Mouse (Mus musculus) embryonic facial prominence, embryonic 15.5 days (tissue): Measurements from ENCODE around the gene March9. TPM values are rescaled to one million over a fixed set of nuclear protein-coding genes. Genes with fewer than 3 reads are reported as not detected.

Source experiments
- ATAC-seq: fragments of 200-750 bp; cut with Nextera tagmentation; 2 replicates; pipeline ENCODE4 v1.8.0; 2017; ENCODE audit warnings: low read depth, moderate TSS enrichment; ENCODE audit not compliant: insufficient number of reproducible peaks, low FRiP score, low TSS enrichment
- H3K27ac ChIP-seq: fragments of 300-500 bp; sonication (generic); replicated peaks from 2 replicates; pipeline ENCODE4 v1.5.1; 2015; ENCODE audit warnings: mild to moderate bottlenecking, inconsistent platforms
- H3K27me3 ChIP-seq: fragments of 300-500 bp; sonication (generic); 2 replicates; pipeline ENCODE4 v1.6.1; 2015; ENCODE audit warnings: inconsistent platforms
- H3K36me3 ChIP-seq: fragments of 300-500 bp; sonication (generic); 2 replicates; pipeline ENCODE4 v1.6.1; 2015; ENCODE audit warnings: mild to moderate bottlenecking, inconsistent platforms
- H3K4me1 ChIP-seq: fragments of 300-500 bp; sonication (generic); 2 replicates; pipeline ENCODE4 v1.6.1; 2015; ENCODE audit warnings: inconsistent platforms
- H3K4me2 ChIP-seq: fragments of 300-500 bp; sonication (generic); replicated peaks from 2 replicates; pipeline ENCODE4 v1.6.1; 2015; ENCODE audit warnings: mild to moderate bottlenecking, inconsistent platforms
- H3K4me3 ChIP-seq: fragments of 300-500 bp; sonication (generic); replicated peaks from 2 replicates; pipeline ENCODE4 v1.5.1; 2015; ENCODE audit warnings: mild to moderate bottlenecking, inconsistent platforms
- H3K9ac ChIP-seq: fragments of 300-500 bp; sonication (generic); 2 replicates; pipeline ENCODE4 v1.6.1; 2015; ENCODE audit warnings: inconsistent platforms
- H3K9me3 ChIP-seq: fragments of 300-500 bp; sonication (generic); replicated peaks from 2 replicates; pipeline ENCODE4 v1.6.1; 2016; ENCODE audit warnings: inconsistent platforms
- WGBS: fragments of 180-500 bp; shearing (Covaris S2); methylation state at CpG from one replicate; pipeline ENCODE4 v1.1.7; 2015; 5-methylcytosine and 5-hydroxymethylcytosine counted together
- polyA plus RNA-seq: library from polyadenylated mRNA; unstranded; fragments of >200 nt; fragmentation: Nextera tagmentation; extraction: Ambion mirVana; gene quantifications from 2 replicates; pipeline ENCODE4 v1.2.1, GENCODE M21; 2015

The March9 gene
- polyA plus RNA-seq, 1 experiment from 2014 or later, result 1.8 TPM

DNA sequence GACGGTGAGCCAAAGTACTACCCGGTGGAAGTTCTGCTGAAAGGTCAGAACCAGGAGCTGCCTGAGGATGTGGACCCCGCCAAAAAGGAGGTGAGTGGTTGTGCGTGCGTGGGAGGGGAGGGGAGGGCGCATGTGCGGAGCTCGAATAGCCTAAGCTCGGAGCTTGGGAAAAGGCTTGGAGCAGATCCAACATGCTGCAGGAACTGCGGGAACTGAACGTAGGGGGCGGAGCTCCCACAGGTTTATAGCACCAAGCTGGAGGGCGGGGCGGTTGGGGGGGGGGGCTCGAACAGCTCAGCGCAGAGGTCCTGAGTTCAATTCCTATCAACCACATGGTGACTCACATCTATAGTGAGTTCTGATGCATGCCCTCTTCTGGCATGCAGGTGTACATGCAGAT, 41.6 kb downstream of the March9 start:
- H3K4me3 ChIP-seq, result no peak overlapping the region
- peaks cover 6% of the 10 kb centered on the region for H3K4me1 ChIP-seq
- H3K9me3 ChIP-seq, result no peaks in the 10 kb centered on the region
- H3K36me3 ChIP-seq, result peaks cover 19% of the 10 kb centered on the region
- H3K9ac ChIP-seq, result no peak overlapping the region
- 70% methylated on average over 16 of the region's 16 CpGs for WGBS
- no peak overlapping the region for H3K4me2 ChIP-seq
- H3K27me3 ChIP-seq, result no peaks in the 10 kb centered on the region
- no peak overlapping the region for H3K27ac ChIP-seq
- ATAC-seq, result no peak

DNA sequence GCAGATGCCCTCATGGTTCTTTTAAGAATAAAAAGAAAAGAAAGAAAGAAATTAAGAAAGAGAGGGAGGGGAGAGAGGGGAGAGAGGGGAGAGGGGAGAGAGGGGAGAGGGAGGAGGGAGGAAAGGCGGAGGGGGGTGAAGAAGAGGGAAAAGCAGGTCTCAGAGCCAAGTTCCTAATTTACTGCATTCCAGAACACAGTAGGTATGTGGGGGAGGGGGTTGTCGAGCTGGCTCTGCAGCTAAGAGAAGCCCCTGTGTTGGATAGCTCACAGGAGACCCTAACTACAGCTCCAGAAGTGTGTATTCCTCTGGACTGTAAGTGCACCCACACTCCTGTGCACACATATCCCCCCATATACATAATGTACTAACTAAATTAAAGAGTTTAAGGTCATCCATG, 42.9 kb downstream of the March9 start:
- H3K4me1 ChIP-seq, result peaks cover 6% of the 10 kb centered on the region
- H3K9me3 ChIP-seq, result no peaks in the 10 kb centered on the region
- H3K9ac ChIP-seq, result no peak overlapping the region
- ATAC-seq, result no peak
- no peak overlapping the region for H3K27ac ChIP-seq
- WGBS, result 6% methylated on average over 2 of the region's 2 CpGs
- no peak overlapping the region for H3K4me3 ChIP-seq
- peaks cover 11% of the 10 kb centered on the region; the same call in 1 of the 2 replicates for H3K36me3 ChIP-seq
- H3K4me2 ChIP-seq, result no peak overlapping the region
- no peaks in the 10 kb centered on the region for H3K27me3 ChIP-seq

DNA sequence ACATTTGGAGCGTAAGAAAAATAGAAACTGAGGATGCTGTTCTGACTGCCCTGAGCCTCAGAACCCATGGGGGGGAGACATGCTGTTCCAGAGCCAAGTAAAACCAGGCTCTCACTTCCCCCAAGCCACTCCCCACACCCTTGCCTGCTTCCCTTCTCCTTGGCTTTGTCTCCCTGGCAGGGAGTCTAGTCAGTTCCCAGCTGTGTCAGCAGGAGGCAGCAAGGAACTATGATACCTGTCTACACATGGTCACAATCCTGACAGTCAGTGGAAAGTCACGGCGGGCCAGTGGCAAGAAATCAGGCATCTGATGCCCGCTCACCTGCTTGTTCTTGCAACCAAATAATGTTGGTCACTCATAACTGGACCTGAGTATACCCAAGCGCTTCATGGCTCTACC, 43.5 kb downstream of the March9 start:
- Histone ChIP-seq H3K36me3 (peaks cover 6% of the 10 kb centered on the region; the same call in 1 of the 2 replicates), H3K4me1 (peaks cover 6% of the 10 kb centered on the region), H3K9me3 (no peaks in the 10 kb centered on the region), H3K4me2 (no peak overlapping the region), H3K27ac (no peak overlapping the region), H3K4me3 (no peak overlapping the region), H3K9ac (no peak overlapping the region), H3K27me3 (no peaks in the 10 kb centered on the region)
- ATAC-seq, result no peak
- 46% methylated on average over 5 of the region's 5 CpGs for WGBS

Other genes starting within 250 kb of the March9 start
- 16.0 and 16.5 TPM in 2 replicates for gene Atp23, start 158.8 kb downstream of the March9 start, polyA plus RNA-seq
- 92.5 and 93.9 TPM in 2 replicates for gene Ctdsp2, start 81.5 kb downstream of the March9 start, polyA plus RNA-seq
- 1.6 and 1.8 TPM in 2 replicates for gene Avil, start 59.5 kb downstream of the March9 start, polyA plus RNA-seq
- gene Tsfm, start 29.3 kb downstream of the March9 start, polyA plus RNA-seq, result 68.8 and 75.4 TPM in 2 replicates
- 55.2 and 61.7 TPM in 2 replicates for gene Mettl1, start 18.8 kb downstream of the March9 start, polyA plus RNA-seq
- gene Eef1akmt3, start 18.7 kb downstream of the March9 start, polyA plus RNA-seq, result 1.3 TPM in 2 replicates
- 0.13 and 0.41 TPM in 2 replicates for gene Cyp27b1, start 11.9 kb downstream of the March9 start, polyA plus RNA-seq
- gene Cdk4, start 3.4 kb upstream of the March9 start, polyA plus RNA-seq, result 1,372 and 1,398 TPM in 2 replicates
- gene Tspan31, start 10.1 kb upstream of the March9 start, polyA plus RNA-seq, result 175 and 177 TPM in 2 replicates
- gene Agap2, start 15.1 kb upstream of the March9 start, polyA plus RNA-seq, result 0.45 and 0.49 TPM in 2 replicates
- 101 TPM in 2 replicates for gene Os9, start 60.9 kb upstream of the March9 start, polyA plus RNA-seq
- 11.0 and 12.7 TPM in 2 replicates for gene B4galnt1, start 105.0 kb upstream of the March9 start, polyA plus RNA-seq
- gene Slc26a10, start 120.5 kb upstream of the March9 start, polyA plus RNA-seq, result 1.6 and 1.9 TPM in 2 replicates
- 116 TPM in 2 replicates for gene Arhgef25, start 129.9 kb upstream of the March9 start, polyA plus RNA-seq
- 152 and 179 TPM in 2 replicates for gene Dtx3, start 135.5 kb upstream of the March9 start, polyA plus RNA-seq
- 31.0 and 31.3 TPM in 2 replicates for gene Pip4k2c, start 151.4 kb upstream of the March9 start, polyA plus RNA-seq
- gene Kif5a, start 203.2 kb upstream of the March9 start, polyA plus RNA-seq, result 6.9 and 7.6 TPM in 2 replicates
- gene Dctn2, start 206.2 kb upstream of the March9 start, polyA plus RNA-seq, result 206 and 212 TPM in 2 replicates
- 19.6 and 20.8 TPM in 2 replicates for gene Mbd6, start 228.8 kb upstream of the March9 start, polyA plus RNA-seq